Mouse (Mus musculus): Measurements from ENCODE around the gene Fa2h. TPM values are rescaled to one million over a fixed set of nuclear protein-coding genes. Genes with fewer than 3 reads are reported as not detected.

Fa2h gene
- polyA plus RNA-seq, 1 experiment from 2014 or later = not detected

DNA sequence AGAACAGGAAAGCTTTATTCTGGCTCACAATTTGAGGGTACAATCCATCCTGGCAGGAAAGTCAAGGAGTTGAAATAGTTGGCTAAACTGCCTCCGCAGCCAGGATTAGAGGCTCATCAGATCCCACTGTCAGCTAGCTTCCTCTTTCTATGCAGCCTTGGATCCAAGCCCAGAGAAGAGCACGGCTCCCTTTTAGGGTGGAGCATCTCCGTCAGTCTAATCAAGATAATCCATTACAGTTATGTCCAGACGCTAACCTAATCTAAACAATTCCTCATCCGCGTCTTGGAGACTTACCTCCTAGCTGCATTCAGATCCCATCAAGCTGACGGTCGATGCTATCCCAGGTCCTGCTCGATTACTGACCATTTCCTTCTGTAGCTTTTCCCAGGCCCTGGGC, 7.7 kb downstream of the Fa2h start:
- H3K4me1 ChIP-seq = no peaks in the 10 kb centered on the region
- DNase-seq (ENCODE audit: extremely low spot score, low spot score) = no peak
- H3K27ac ChIP-seq = no peak overlapping the region
- no peak overlapping the region for H3K4me3 ChIP-seq
- no peaks in the 10 kb centered on the region for H3K9me3 ChIP-seq
- H3K27me3 ChIP-seq (ENCODE audit: poor library complexity, severe bottlenecking) = peaks cover 34% of the 10 kb centered on the region
- 87% methylated on average over 9 of the region's 9 CpGs for WGBS
- no peaks in the 10 kb centered on the region for H3K36me3 ChIP-seq (replicated peaks)

DNA sequence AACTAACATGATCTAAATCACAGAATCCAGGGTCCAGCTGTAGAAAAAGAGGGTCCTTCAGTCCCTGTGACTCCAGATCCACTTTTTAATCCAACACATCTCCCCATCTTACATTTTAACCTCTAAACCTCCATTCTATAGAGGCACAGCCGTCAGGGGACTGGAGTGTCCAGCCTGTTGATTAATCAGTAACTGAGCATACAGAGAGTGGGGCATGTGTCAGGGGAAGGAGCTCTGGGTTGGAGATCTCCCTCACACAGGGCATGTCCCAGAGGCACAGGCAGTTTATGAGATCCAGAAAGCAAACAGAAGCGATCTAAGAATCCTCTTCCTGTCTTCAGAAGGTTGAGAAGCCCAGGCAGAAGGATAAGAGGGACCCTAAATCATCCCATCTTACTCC, 9.0 kb downstream of the Fa2h start:
- WGBS = 65% methylated on average over 2 of the region's 2 CpGs
- Histone ChIP-seq H3K4me3 (no peak overlapping the region), H3K27ac (no peak overlapping the region), H3K36me3 (replicated peaks) (no peaks in the 10 kb centered on the region), H3K9me3 (no peaks in the 10 kb centered on the region), H3K27me3 (ENCODE audit: poor library complexity, severe bottlenecking) (peaks cover 22% of the 10 kb centered on the region), H3K4me1 (no peaks in the 10 kb centered on the region)
- no peak for DNase-seq (ENCODE audit: extremely low spot score, low spot score)

DNA sequence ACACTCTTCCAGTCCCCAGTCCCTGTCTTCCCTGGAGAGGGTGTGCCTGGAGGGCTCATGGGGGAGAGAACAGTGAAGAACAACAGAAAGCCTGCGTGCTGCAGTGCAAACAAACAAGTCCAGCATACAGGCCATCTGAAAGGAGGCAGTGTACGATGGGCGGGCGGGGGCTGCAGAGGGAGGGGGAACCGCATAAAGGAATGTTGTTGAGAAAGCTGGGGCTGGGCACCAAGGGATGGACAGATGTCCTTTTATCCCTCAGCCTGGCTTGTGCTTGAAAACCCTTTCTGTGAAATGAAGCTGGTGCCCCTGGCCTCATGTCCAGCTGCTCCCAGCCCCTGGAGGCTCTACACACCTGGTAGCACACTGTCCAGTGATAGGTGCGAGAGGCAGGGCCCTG, 18.4 kb downstream of the Fa2h start:
- Histone ChIP-seq H3K9me3 (no peaks in the 10 kb centered on the region), H3K36me3 (replicated peaks) (no peaks in the 10 kb centered on the region), H3K27ac (0 out of 2 replicates have a peak overlapping the region, but pooled peaks have one; percentile 22), H3K4me1 (peaks cover 8% of the 10 kb centered on the region), H3K4me3 (no peak overlapping the region), H3K27me3 (ENCODE audit: poor library complexity, severe bottlenecking) (no peaks in the 10 kb centered on the region)
- DNase-seq (ENCODE audit: extremely low spot score, low spot score) = no peak
- 60% methylated on average over 6 of the region's 6 CpGs for WGBS

DNA sequence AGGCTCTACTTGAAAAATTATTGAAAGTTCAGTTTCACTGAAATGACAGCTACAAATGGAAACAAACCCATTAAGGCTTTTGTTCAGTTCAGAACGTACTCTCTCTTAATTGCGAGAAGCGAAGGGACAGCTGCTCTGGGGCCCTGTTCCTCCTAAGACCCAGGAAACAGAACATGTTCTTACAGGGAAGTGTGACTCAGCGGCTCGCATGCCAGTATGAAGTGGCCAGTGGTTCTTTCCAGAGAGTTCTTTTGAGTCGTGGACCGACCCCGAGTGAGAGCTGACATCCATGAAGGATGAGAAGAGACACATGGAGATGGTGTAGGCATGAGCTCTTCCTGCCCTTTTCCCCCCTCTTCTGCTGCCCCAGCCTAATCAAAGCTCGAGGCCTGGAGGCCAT, 23.9 kb downstream of the Fa2h start:
- Histone ChIP-seq H3K4me3 (no peak overlapping the region), H3K36me3 (replicated peaks) (no peaks in the 10 kb centered on the region), H3K27ac (no peak overlapping the region), H3K4me1 (0 out of 2 replicates have a peak, but pooled peaks cover 5% of the 10 kb centered on the region), H3K27me3 (ENCODE audit: poor library complexity, severe bottlenecking) (no peaks in the 10 kb centered on the region; the same call in 1 of the 2 replicates), H3K9me3 (no peaks in the 10 kb centered on the region)
- no peak for DNase-seq (ENCODE audit: extremely low spot score, low spot score)
- 87% methylated on average over 9 of the region's 9 CpGs for WGBS

DNA sequence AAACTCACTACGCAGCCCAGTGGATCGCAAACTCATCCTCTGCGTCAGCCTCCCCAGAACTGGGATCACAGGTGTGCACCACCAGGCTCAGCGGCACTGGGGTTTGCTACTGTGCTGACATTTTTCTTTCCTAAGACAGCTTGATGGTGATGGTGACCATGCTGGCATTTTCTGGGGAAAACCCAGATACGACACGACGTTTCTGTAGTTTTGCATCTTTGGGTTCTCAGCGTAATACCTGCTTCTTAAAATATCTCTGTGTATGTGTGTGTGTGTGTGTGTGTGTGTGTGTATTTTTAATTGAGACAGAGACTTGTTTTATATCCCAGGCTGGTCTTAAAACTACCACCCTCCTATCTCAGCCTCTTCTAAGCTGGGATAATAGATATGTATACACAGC, 26.3 kb downstream of the Fa2h start:
- DNase-seq (ENCODE audit: extremely low spot score, low spot score) = no peak
- no peaks in the 10 kb centered on the region; the same call in 1 of the 2 replicates for H3K27me3 ChIP-seq (ENCODE audit: poor library complexity, severe bottlenecking)
- 89% methylated on average over 8 of the region's 8 CpGs for WGBS

DNA sequence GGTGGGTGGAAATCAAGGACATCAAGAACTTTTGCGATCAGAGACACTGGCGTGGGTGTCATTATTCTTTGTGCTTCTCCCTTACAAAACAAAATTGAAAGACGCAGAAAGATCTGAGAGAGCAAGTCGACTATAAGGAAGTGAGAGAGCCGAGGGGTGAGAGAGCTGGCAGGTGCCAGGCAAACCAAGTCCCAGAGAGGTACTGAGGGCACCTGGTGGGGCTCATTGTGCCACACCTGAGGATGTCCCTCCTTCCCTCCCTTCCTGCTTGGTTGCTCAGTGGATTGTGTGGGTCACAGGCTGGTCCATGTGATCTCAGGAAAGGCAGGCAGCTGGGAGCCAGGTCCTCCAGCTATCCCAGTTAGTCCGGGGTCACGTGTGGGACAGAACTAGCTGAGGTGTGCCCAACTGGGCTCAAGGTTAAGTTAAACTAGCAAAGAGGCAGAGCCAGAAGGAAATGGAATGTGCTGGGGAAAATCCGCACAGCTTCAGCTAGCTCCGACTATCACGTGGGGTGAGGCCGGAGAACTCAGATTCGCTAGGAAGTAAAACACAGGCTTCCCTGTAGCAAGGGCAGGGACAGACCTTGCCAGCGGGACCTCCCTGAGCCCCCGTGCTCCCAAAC, 26.9 kb downstream of the Fa2h start:
- Histone ChIP-seq H3K27ac (no peak overlapping the region), H3K4me3 (no peak overlapping the region), H3K36me3 (replicated peaks) (no peaks in the 10 kb centered on the region), H3K4me1 (0 out of 2 replicates have a peak, but pooled peaks cover 5% of the 10 kb centered on the region), H3K27me3 (ENCODE audit: poor library complexity, severe bottlenecking) (no peaks in the 10 kb centered on the region; the same call in 1 of the 2 replicates), H3K9me3 (no peaks in the 10 kb centered on the region)
- DNase-seq (ENCODE audit: extremely low spot score, low spot score) = no peak
- 50% methylated on average over 14 of the region's 14 CpGs for WGBS

More for the DNA sequence above, 26.3 kb downstream of the Fa2h start:
- no peaks in the 10 kb centered on the region for H3K9me3 ChIP-seq
- 0 out of 2 replicates have a peak, but pooled peaks cover 5% of the 10 kb centered on the region for H3K4me1 ChIP-seq
- no peak overlapping the region for H3K27ac ChIP-seq
- no peaks in the 10 kb centered on the region for H3K36me3 ChIP-seq (replicated peaks)
- no peak overlapping the region for H3K4me3 ChIP-seq

DNA sequence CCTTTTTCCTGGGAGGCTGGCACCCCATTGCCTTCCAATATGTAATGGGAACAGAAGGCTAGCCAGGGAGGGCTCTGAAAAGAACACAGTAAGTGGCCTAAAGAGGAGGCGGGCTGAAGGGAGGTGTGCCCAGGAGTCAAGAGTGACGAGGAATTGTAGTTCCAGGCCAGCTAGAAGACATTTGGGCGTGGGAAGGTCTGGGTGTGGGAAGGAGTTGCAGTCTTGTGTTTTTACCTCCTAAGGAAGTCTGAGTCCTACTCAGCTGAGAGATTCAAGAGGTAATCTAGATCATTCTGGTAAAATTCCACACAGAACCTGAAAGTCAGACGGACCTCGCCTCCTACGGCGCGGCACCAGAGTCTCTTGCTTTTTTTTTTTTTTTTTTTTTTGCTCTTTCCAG, 30.1 kb downstream of the Fa2h start:
- H3K9me3 ChIP-seq = no peaks in the 10 kb centered on the region
- H3K27ac ChIP-seq = no peak overlapping the region
- no peaks in the 10 kb centered on the region for H3K36me3 ChIP-seq (replicated peaks)
- H3K4me1 ChIP-seq = peaks cover 14% of the 10 kb centered on the region; the same call in 1 of the 2 replicates
- DNase-seq (ENCODE audit: extremely low spot score, low spot score) = no peak
- H3K4me3 ChIP-seq = no peak overlapping the region
- H3K27me3 ChIP-seq (ENCODE audit: poor library complexity, severe bottlenecking) = no peaks in the 10 kb centered on the region; the same call in 1 of the 2 replicates
- 79% methylated on average over 8 of the region's 8 CpGs for WGBS

DNA sequence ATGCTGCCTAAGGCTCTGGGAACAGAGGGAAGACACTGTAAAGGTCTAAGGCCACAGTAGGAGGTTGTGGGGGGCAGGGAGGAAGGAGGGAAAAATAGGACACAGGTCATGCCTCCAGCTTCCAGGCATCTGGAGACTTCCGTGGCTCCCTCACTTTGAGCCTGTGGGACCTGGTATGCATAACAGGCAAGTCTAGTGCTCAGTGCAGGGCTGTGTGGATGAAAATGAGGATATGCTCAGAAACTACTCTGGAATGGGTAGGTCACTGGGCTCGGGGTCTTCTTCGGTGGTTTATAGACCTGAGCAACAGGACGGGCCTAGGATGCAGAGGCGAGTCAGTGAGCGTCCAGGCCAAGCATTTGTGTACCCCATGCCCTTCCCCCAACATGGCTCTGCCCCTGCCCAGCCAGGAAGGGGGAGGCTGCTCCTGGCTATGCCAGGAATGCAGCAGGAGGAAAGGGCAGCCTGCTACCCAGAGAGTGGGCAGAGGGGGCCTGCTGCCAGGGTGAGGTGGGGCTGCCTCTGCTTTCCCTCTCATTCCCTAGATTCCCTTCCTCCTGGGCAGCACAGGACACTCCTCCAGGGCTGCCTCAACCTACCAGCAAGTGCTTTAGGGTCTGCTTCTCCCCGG, 32.9 kb downstream of the Fa2h start:
- H3K4me1 ChIP-seq = peaks cover 9% of the 10 kb centered on the region; the same call in 1 of the 2 replicates
- H3K9me3 ChIP-seq = no peaks in the 10 kb centered on the region
- H3K27me3 ChIP-seq (ENCODE audit: poor library complexity, severe bottlenecking) = no peaks in the 10 kb centered on the region; the same call in 1 of the 2 replicates
- no peaks in the 10 kb centered on the region for H3K36me3 ChIP-seq (replicated peaks)
- no peak for DNase-seq (ENCODE audit: extremely low spot score, low spot score)
- H3K27ac ChIP-seq = no peak overlapping the region
- no peak overlapping the region for H3K4me3 ChIP-seq
- WGBS = 75% methylated on average over 7 of the region's 7 CpGs

DNA sequence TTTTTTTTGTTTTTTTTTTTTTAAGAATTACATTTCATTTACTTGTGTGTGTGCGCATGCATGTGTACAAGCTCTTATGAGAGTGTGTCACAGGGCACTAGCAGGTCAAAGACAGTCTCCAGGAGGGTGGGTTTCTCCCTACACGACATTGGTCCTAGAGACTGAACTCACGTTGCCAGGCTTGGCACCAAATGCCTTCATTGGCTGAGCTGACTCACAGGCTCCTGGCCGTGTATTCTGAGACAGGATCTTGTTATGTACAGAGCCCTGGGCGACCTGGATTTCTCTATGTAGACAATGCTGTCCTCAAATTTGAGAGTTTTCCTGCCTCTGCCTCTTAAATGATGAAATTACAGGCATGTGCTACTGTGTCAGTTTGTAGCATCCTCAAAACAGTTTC, 33.7 kb downstream of the Fa2h start:
- peaks cover 9% of the 10 kb centered on the region; the same call in 1 of the 2 replicates for H3K4me1 ChIP-seq
- no peaks in the 10 kb centered on the region for H3K27me3 ChIP-seq (ENCODE audit: poor library complexity, severe bottlenecking)
- H3K36me3 ChIP-seq (replicated peaks) = no peaks in the 10 kb centered on the region
- no peaks in the 10 kb centered on the region for H3K9me3 ChIP-seq
- no peak overlapping the region for H3K4me3 ChIP-seq
- no peak for DNase-seq (ENCODE audit: extremely low spot score, low spot score)
- WGBS = 68% methylated on average over 5 of the region's 5 CpGs
- H3K27ac ChIP-seq = no peak overlapping the region

DNA sequence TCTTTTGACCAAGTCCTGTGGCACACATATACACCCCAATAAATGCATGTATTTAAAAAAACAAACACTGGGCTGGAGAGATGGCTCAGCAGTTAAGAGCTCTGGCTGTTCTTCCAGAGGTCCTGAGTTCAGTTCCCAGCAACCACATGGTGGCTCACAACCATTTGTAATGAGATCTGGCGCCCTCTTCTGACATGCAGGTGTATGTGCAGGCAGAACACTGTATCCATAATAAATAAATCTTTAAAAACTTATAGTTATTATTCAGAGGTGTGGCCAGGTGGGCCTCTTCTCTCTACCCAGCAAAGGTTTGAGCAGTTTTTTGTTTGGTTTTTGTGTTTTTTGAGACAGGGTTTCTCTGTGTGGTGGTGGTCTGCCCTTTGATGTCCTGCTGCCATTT, 34.7 kb downstream of the Fa2h start:
- no peak for DNase-seq (ENCODE audit: extremely low spot score, low spot score)
- 59% methylated on average over 1 of the region's 1 CpGs for WGBS

DNA sequence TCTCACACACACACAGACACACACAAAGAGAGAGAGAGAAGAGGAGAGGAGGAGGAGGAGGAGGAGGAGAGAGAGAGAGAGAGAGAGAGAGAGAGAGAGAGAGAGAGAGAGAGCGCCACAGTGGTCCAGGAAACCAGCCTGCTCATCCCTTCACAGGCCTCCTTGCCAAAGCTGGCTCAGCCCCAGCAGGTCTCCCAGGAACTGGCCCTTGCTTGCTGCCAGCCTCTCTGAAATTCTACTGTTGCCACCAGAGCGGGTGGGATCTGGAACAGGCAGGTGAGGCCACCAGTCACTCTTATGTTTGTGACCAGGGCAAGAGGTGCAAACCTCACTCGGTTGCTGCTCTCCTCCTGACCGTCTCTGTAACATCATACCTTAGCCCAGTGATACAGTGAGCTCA, 36.2 kb downstream of the Fa2h start:
- no peak for DNase-seq (ENCODE audit: extremely low spot score, low spot score)
- H3K4me3 ChIP-seq = no peak overlapping the region
- no peaks in the 10 kb centered on the region for H3K27me3 ChIP-seq (ENCODE audit: poor library complexity, severe bottlenecking)
- no peaks in the 10 kb centered on the region for H3K36me3 ChIP-seq (replicated peaks)
- H3K9me3 ChIP-seq = 0 out of 2 replicates have a peak, but pooled peaks cover 2% of the 10 kb centered on the region
- peaks cover 9% of the 10 kb centered on the region; the same call in 1 of the 2 replicates for H3K4me1 ChIP-seq
- WGBS = 89% methylated on average over 4 of the region's 4 CpGs
- H3K27ac ChIP-seq = no peak overlapping the region

More for the DNA sequence above, 34.7 kb downstream of the Fa2h start:
- no peak overlapping the region for H3K4me3 ChIP-seq
- H3K27ac ChIP-seq = no peak overlapping the region
- no peaks in the 10 kb centered on the region for H3K36me3 ChIP-seq (replicated peaks)
- no peaks in the 10 kb centered on the region for H3K9me3 ChIP-seq
- peaks cover 9% of the 10 kb centered on the region; the same call in 1 of the 2 replicates for H3K4me1 ChIP-seq
- H3K27me3 ChIP-seq (ENCODE audit: poor library complexity, severe bottlenecking) = no peaks in the 10 kb centered on the region

DNA sequence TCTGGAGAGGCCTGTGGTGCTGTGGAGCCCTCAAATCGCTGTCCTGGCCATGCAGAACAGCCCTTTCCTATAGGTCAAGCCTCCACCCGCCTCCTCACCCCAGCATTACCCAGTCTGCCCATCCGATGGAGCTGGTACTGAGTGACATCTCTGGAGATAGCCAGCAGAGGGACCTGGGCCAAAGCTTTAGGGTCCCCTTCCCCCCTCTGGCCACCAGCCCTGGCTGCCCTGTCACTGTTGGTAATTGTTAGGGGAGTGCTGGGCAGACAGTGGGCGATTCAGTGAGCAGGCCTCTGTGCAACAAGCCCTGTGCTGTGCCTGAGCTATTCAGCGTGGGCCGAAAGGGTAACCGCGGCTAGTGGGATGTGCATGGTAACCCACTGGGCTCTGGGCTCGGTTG, 40.1 kb downstream of the Fa2h start:
- WGBS = 85% methylated on average over 9 of the region's 9 CpGs
- Histone ChIP-seq H3K27me3 (ENCODE audit: poor library complexity, severe bottlenecking) (no peaks in the 10 kb centered on the region), H3K4me3 (no peak overlapping the region), H3K27ac (no peak overlapping the region), H3K36me3 (replicated peaks) (no peaks in the 10 kb centered on the region), H3K9me3 (0 out of 2 replicates have a peak, but pooled peaks cover 2% of the 10 kb centered on the region), H3K4me1 (no peaks in the 10 kb centered on the region)
- DNase-seq (ENCODE audit: extremely low spot score, low spot score) = no peak

DNA sequence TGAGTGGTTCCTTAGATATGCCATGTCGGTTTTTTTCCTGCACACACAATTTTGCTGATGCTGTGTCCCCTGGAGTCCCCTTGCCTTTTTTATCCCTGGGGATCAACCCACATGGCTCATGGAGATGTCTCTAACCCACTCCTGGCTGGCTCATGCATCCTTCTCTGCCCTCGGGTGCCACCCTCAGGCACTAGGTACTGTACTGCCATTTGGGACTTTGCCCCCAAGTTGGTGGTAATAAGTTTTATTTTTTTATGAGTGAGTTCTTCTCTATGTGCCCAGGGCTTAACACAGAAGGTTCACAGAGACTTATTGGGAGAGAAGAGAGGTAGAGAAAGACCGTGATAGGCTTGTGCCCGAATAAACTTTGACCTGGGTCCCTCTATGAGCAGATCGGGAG, 41.3 kb downstream of the Fa2h start:
- no peaks in the 10 kb centered on the region for H3K4me1 ChIP-seq
- no peak for DNase-seq (ENCODE audit: extremely low spot score, low spot score)
- H3K4me3 ChIP-seq = no peak overlapping the region
- H3K9me3 ChIP-seq = 0 out of 2 replicates have a peak, but pooled peaks cover 2% of the 10 kb centered on the region
- no peak overlapping the region for H3K27ac ChIP-seq
- no peaks in the 10 kb centered on the region for H3K36me3 ChIP-seq (replicated peaks)
- WGBS = 92% methylated on average over 5 of the region's 5 CpGs
- H3K27me3 ChIP-seq (ENCODE audit: poor library complexity, severe bottlenecking) = no peaks in the 10 kb centered on the region

Data from forebrain, embryonic 10.5 days (tissue).